Mouse (Mus musculus): ENCODE results near the gene Zfp330. TPM values are rescaled to one million over a fixed set of nuclear protein-coding genes. Genes with fewer than 3 reads are reported as not detected.

The Zfp330 gene
- polyA plus RNA-seq (2015; fragmentation: Nextera tagmentation; extraction: Ambion mirVana), result 76.1 and 78.9 TPM in 2 replicates

DNA sequence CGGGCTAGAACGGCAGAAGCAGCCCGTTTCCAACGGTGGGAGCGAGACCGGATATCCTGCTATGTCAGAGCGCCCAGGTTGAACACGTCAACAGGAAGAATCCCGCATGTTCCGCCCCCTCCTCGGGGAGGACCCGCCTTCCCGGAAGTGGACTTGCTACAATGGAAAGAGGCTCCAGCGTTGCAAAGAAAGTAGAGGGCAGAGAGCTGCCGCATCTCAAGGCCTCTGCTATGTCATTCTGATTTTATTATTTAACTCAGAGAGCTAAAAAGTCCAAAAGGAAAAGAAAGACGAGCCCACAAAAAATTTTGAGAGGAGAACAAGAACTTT is at the start of gene Zfp330:
Gene Zfp330 (minus strand): TSS at position 68 of the 330 bp plus-strand sequence.
- Histone ChIP-seq H3K36me3 (peaks cover 31% of the 10 kb centered on the region), H3K4me1 (replicated peaks) (peaks cover 28% of the 10 kb centered on the region), H3K9me3 (no peaks in the 10 kb centered on the region), H3K27me3 (no peaks in the 10 kb centered on the region), H3K4me3 (peak within 1 kb of the TSS; percentile 74), H3K27ac (replicated peaks) (peak within 1 kb of the TSS; percentile 82), H3K9ac (peak within 1 kb of the TSS; percentile 89), H3K4me2 (peak within 1 kb of the TSS; percentile 79)
- peak; percentile 99 for ATAC-seq (ENCODE audit: low read depth)
- WGBS, result 1% methylated on average over 16 of the region's 16 CpGs

GRCm38 (mm10) chr8:82777945-82778344 is 4.0 kb upstream of the Zfp330 start:
- WGBS, result 38% methylated on average over 3 of the region's 3 CpGs
- H3K27me3 ChIP-seq, result no peaks in the 10 kb centered on the region
- no peak for ATAC-seq (ENCODE audit: low read depth)
- H3K4me1 ChIP-seq (replicated peaks), result peaks cover 14% of the 10 kb centered on the region
- no peak overlapping the region for H3K27ac ChIP-seq (replicated peaks)
- H3K4me2 ChIP-seq, result no peak overlapping the region
- H3K36me3 ChIP-seq, result no peaks in the 10 kb centered on the region
- H3K4me3 ChIP-seq, result no peak overlapping the region
- H3K9me3 ChIP-seq, result no peaks in the 10 kb centered on the region
- H3K9ac ChIP-seq, result no peak overlapping the region

- Histone ChIP-seq H3K36me3 (0 out of 2 replicates have a peak, but pooled peaks cover 3% of the 10 kb centered on the region), H3K4me1 (replicated peaks) (peaks cover 19% of the 10 kb centered on the region), H3K27ac (replicated peaks) (no peak overlapping the region), H3K9ac (no peak overlapping the region), H3K9me3 (no peaks in the 10 kb centered on the region), H3K27me3 (no peaks in the 10 kb centered on the region), H3K4me3 (no peak overlapping the region), H3K4me2 (no peak overlapping the region)
- 82% methylated on average over 3 of the region's 3 CpGs for WGBS
- no peak for ATAC-seq (ENCODE audit: low read depth)
These were observed 3.4 kb upstream of the Zfp330 start for GRCm38 (mm10) chr8:82777406-82777805.

DNA sequence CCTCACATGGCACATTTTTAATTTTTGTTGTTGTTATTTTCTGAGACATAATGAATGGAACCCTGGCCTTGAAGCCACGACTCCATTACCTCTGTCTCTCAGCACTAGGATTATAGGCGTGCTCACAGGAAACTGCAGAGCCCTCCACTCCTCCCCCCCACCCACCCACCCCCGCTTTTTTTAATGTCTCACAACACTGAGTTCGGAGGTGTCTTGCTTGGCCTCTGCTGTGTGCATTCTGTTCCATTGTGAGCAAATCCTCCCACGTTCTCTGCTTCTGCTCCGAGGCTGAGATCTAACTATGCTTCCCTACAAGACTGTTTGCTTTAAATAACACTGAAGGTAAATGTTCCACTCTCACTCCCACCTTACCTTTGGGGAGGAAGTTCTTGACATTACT is 522 bp upstream of the Zfp330 start:
- peak overlapping the region; percentile 89 for H3K9ac ChIP-seq
- WGBS, result 63% methylated on average over 6 of the region's 6 CpGs
- H3K4me3 ChIP-seq, result peak overlapping the region; percentile 74
- no peaks in the 10 kb centered on the region for H3K9me3 ChIP-seq
- peak overlapping the region; percentile 68; the same call in 1 of the 2 replicates for H3K27ac ChIP-seq (replicated peaks)
- H3K36me3 ChIP-seq, result peaks cover 29% of the 10 kb centered on the region
- H3K27me3 ChIP-seq, result no peaks in the 10 kb centered on the region
- H3K4me1 ChIP-seq (replicated peaks), result peaks cover 28% of the 10 kb centered on the region
- peak overlapping the region; percentile 79 for H3K4me2 ChIP-seq
- peak; percentile 74 for ATAC-seq (ENCODE audit: low read depth)

GRCm38 (mm10) chr8:82773332-82774092 is 448 bp downstream of the Zfp330 start:
- no peaks in the 10 kb centered on the region for H3K27me3 ChIP-seq
- WGBS, result 7% methylated on average over 35 of the region's 35 CpGs
- H3K9ac ChIP-seq, result peak overlapping the region; percentile 89
- peak overlapping the region; percentile 74 for H3K4me3 ChIP-seq
- ATAC-seq (ENCODE audit: low read depth), result peak; percentile 62
- peak overlapping the region; percentile 82 for H3K27ac ChIP-seq (replicated peaks)
- peaks cover 28% of the 10 kb centered on the region for H3K4me1 ChIP-seq (replicated peaks)
- H3K9me3 ChIP-seq, result no peaks in the 10 kb centered on the region
- peak overlapping the region; percentile 79 for H3K4me2 ChIP-seq
- H3K36me3 ChIP-seq, result peaks cover 36% of the 10 kb centered on the region

GRCm38 (mm10) chr8:82770886-82771285 is 3.1 kb downstream of the Zfp330 start:
- H3K9ac ChIP-seq, result no peak overlapping the region
- H3K9me3 ChIP-seq, result no peaks in the 10 kb centered on the region
- no peak overlapping the region for H3K4me2 ChIP-seq
- no peak overlapping the region for H3K4me3 ChIP-seq
- H3K27me3 ChIP-seq, result no peaks in the 10 kb centered on the region
- no peak for ATAC-seq (ENCODE audit: low read depth)
- WGBS, result 97% methylated on average over 3 of the region's 3 CpGs
- H3K36me3 ChIP-seq, result peaks cover 59% of the 10 kb centered on the region
- H3K4me1 ChIP-seq (replicated peaks), result peaks cover 28% of the 10 kb centered on the region
- no peak overlapping the region for H3K27ac ChIP-seq (replicated peaks)

DNA sequence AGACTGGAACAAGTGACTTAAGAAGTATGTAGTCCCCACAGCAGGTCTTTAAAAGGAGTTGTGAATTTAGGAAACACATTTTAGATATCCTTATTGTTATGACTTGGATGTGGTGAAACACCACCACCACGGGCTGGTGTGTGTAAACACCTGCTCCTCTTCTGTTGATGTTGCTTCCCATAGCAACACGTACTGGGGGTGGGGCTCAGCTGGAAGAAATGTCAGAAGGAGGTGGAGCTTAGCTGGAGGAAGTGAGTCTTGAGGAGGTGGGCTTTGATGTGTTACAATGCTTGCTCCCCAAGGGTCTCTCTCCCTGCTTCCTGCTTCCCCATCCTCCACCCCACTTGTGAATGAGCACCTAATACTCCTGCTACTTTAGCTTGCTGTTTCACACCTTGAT is 14.9 kb downstream of the Zfp330 start:
- ATAC-seq (ENCODE audit: low read depth), result no peak

DNA sequence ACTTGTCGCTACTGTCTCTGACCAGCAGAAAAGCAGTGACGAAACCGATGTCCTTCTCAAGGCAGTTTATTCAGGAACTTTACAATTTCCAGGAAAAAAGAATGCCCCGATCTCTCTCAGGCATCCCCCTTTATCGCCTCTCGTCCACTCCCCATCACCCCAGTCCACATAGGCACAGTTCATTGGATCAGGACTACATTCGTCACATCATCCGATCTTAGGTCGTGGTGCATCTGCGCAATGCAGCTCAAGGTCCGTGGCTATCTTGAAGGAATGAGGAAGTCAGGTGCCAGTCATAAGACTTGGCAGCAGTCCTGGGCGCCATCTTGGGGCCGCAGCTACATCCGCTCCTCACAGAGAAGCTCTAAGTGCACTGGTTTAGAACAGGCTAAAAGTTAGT is 19.0 kb downstream of the Zfp330 start:
- H3K27ac ChIP-seq (replicated peaks), result no peak overlapping the region
- no peaks in the 10 kb centered on the region for H3K9me3 ChIP-seq
- 97% methylated on average over 14 of the region's 14 CpGs for WGBS
- no peak overlapping the region for H3K4me3 ChIP-seq
- H3K4me2 ChIP-seq, result no peak overlapping the region
- no peaks in the 10 kb centered on the region for H3K4me1 ChIP-seq (replicated peaks)
- H3K9ac ChIP-seq, result no peak overlapping the region
- H3K27me3 ChIP-seq, result no peaks in the 10 kb centered on the region
- no peaks in the 10 kb centered on the region for H3K36me3 ChIP-seq
- no peak for ATAC-seq (ENCODE audit: low read depth)

More for the DNA sequence above, 14.9 kb downstream of the Zfp330 start:
- H3K27me3 ChIP-seq, result no peaks in the 10 kb centered on the region
- H3K27ac ChIP-seq (replicated peaks), result no peak overlapping the region
- 37% methylated on average over 2 of the region's 2 CpGs for WGBS
- H3K9ac ChIP-seq, result no peak overlapping the region
- H3K4me2 ChIP-seq, result no peak overlapping the region
- H3K4me1 ChIP-seq (replicated peaks), result no peaks in the 10 kb centered on the region
- H3K4me3 ChIP-seq, result no peak overlapping the region
- peaks cover 29% of the 10 kb centered on the region for H3K36me3 ChIP-seq
- no peaks in the 10 kb centered on the region for H3K9me3 ChIP-seq

GRCm38 (mm10) chr8:82746617-82747016 is 27.3 kb downstream of the Zfp330 start:
- H3K36me3 ChIP-seq, result no peaks in the 10 kb centered on the region
- no peaks in the 10 kb centered on the region for H3K4me1 ChIP-seq (replicated peaks)
- H3K27ac ChIP-seq (replicated peaks), result no peak overlapping the region
- no peak overlapping the region for H3K4me2 ChIP-seq
- no peak overlapping the region for H3K4me3 ChIP-seq
- no peak for ATAC-seq (ENCODE audit: low read depth)
- peaks cover 16% of the 10 kb centered on the region for H3K9me3 ChIP-seq
- no peaks in the 10 kb centered on the region for H3K27me3 ChIP-seq
- no peak overlapping the region for H3K9ac ChIP-seq

DNA sequence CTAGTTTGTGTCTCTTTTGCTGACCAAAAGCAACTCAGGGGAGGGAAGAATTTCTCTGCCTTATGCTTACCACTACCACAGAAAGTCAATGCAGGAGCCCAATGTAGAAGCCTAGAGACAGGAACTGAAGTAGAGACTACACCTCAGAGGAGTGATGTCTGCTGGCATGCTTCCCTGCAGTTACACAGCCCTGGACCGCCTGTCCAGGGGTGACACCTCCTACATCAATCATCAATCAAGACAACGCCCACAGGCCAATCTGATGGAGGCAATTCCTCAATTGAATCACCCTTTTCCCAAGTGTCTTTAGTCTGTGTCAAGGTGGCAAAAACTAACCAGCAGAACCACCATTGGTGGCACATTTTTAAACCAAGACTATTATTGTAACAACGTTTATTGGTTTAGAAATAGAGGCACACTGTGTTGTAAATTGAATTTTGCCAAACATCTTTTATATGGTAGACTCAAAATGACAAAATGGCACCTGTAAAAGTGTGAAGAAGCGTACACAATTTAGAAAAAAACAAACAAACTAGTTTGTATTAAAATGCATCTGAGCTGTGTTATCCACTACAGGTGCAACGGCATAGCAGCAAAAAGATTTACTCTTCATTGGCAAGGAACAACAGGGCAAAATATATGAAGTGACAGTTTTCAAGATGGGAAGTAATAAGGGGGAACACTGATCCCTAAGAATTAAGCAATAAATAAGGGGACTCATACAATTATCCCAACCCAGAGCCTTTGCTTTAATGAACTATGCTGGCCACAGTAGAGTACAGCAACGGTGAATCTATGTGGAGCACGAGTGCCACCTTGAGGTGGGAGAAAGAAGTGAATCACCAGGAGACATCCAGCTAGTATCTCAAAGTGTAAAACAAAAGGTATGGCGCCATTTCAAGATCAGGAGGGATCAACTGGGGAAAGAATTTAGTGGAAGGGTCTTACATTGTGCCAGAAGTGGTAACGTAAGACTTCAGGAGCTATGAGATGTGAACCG is 29.8 kb downstream of the Zfp330 start:
- no peak overlapping the region for H3K27ac ChIP-seq (replicated peaks)
- peaks cover 16% of the 10 kb centered on the region for H3K9me3 ChIP-seq
- no peak overlapping the region for H3K9ac ChIP-seq
- no peaks in the 10 kb centered on the region for H3K27me3 ChIP-seq
- 46% methylated on average over 10 of the region's 10 CpGs for WGBS
- peak; percentile 81; the same call in 1 of the 2 replicates for ATAC-seq (ENCODE audit: low read depth)
- no peaks in the 10 kb centered on the region for H3K36me3 ChIP-seq
- no peak overlapping the region for H3K4me3 ChIP-seq
- no peak overlapping the region for H3K4me2 ChIP-seq
- H3K4me1 ChIP-seq (replicated peaks), result no peaks in the 10 kb centered on the region

All from neural tube, embryonic 13.5 days (tissue).